Mouse (Mus musculus) testis, postnatal 10 days (tissue): Measurements from ENCODE around the gene Mdga1.

Experiments used
- DNase-seq: peaks from one replicate; pipeline ENCODE4 v3.0.0; 2021; ENCODE audit warnings: low spot score

The Mdga1 gene

DNA sequence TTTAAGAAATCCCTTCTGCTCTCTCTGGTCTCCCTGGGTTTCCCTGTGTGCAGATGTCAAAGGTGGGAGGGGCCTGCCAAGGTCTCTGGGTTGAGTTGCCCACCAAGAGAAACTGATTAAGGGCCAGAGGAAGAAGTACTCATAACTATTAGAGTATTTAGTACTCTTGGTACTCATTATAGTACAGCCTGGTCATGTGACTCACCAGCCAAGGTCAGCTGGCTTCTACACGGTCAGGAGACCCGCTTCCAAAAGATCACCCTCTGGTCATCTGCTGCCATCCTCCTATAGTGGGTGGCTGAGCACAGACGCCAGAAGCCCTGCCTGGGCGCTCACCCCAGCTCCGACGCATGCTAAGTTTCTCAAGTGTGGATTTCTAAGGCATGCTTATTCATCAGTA lies 124.9 kb downstream of the Mdga1 start:
- no peak for DNase-seq

DNA sequence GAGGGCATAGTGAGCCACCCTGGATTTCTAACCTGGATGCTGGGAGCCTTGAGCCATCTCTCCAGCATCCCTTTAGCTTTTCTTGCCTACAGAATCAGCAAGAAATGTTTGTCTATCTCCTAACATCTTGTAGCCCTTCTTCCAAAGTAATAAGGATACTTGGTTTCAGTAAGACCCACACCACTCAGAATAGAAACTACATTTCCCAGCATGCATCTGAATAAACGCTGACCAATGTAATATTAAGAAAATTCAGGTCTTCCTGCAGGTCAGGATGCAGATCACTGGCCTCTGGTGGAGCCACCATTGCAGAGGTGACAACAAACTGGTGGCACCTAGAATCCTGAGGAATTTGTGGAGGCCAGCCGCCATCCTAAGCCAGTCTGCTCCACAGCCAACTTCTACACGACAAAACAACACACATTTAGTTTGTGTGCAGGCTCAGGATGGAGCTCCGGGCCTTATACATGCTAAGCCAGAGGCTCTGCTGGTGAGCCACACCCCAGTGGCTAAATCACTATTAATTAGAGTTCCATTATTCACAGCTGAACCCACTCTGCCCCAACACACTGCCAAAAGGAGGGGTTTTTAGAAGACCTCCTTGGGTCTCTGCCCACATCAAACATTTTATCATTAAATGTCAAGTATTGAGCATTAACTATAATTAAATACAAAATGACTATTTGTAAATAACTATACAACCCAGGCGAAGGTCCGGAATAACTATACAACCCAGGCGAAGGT lies 126.3 kb downstream of the Mdga1 start:
- DNase-seq: no peak

- DNase-seq: peak; percentile 67
Observed at GRCm38 (mm10) chr17:29841781-29842690, 127.9 kb downstream of the Mdga1 start.

- DNase-seq: no peak
Observed at GRCm38 (mm10) chr17:29838029-29838428, 131.9 kb downstream of the Mdga1 start.

DNA sequence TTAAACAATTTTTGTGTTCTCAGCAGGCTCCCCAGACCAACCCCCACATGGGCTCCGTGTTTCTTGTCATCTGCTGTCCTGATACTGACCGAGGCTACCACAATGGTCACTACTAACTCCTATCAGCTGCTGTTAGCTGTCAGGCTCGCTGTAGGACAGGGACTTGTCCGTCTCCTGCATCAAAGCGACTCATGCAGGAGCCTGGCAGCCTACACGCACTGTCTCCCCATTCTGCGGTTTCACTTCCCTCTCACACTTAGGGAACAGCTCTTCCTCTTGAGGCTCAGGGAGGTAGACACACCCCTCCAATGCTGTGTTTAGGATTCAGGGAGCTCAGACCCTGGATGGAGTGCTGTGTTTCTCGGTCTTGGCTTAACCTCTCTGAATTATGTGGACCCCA lies 132.4 kb downstream of the Mdga1 start:
- DNase-seq: no peak

GRCm38 (mm10) chr17:29834768-29835167 lies 135.1 kb downstream of the Mdga1 start:
- DNase-seq: no peak

DNA sequence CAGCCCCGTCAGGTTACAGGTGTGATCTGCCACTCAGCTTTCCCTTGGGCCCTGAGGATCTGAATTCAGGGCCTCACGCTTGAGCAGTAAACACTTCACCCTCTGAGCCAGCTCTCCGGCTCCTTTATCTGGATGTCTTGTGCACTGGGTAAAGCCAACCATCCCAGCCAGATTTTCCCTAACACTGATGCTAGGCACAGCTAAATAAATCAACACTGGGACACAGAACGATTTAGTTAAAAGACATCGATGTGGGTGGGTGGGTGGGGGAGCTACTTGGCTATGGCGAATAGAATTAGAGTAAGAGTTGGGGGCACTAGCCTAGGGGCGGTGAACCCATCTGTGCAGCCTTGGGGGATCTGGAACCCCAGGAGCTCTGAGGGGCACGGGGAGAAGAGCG lies 135.6 kb downstream of the Mdga1 start:
- DNase-seq: no peak

- peak; percentile 54 for DNase-seq
Observed at GRCm38 (mm10) chr17:29831696-29832095, 138.2 kb downstream of the Mdga1 start.

- no peak for DNase-seq
Observed at GRCm38 (mm10) chr17:29829136-29829535, 140.8 kb downstream of the Mdga1 start.

DNA sequence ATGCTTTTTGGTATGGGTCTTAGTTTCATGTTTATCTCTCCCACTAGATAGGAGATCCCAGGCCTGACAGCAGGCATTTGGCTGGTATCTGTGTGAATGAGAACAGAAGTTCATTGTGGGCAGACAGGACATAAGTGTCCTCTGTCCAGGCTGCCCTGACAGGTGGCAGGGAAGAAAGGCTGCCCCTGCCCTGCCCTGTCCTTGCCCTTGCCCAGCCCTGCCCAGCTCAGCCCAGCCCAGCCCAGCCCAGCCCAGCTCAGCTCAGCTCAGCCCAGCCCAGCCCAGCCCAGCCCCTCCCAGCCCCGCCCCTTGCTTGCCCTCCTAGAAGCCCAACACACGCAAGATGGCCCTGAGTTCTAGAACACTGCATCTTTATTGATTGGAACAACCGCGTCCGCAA lies 142.3 kb downstream of the Mdga1 start:
- no peak for DNase-seq

DNA sequence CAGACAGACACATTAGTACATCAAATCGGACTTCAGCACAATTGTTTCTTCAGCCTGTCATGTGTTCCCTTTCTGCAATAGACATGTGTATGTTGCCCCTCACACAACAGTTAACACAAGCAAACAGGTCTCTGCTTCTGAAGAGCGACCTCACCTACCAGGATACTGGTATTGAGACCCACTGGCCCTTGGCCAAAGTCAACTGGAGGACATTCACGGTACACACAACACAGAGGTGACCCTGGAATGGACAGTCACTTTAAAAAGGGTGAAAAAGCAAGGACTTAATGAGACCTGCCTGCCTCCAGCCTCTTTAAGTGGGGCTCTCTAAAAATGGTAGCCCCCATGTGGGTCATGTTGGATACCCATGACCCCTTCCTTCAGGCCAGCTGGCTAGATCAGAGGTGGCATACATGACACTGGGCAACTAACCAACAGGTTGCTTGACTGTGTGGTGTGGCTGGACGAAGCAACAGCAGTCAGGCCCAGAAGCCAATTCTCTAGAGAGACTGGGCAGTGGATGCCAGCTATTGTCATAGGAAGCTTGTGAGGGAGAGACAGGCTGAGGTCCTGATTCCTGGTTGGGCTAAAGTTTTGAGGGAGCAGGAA lies 145.3 kb downstream of the Mdga1 start:
- DNase-seq: no peak

- no peak for DNase-seq
Observed at GRCm38 (mm10) chr17:29824208-29824509, 145.7 kb downstream of the Mdga1 start.

GRCm38 (mm10) chr17:29823439-29824207 lies 146.3 kb downstream of the Mdga1 start:
- DNase-seq: no peak

GRCm38 (mm10) chr17:29819608-29820007 lies 150.3 kb downstream of the Mdga1 start:
- DNase-seq: no peak

GRCm38 (mm10) chr17:29818989-29819388 lies 150.9 kb downstream of the Mdga1 start:
- no peak for DNase-seq

DNA sequence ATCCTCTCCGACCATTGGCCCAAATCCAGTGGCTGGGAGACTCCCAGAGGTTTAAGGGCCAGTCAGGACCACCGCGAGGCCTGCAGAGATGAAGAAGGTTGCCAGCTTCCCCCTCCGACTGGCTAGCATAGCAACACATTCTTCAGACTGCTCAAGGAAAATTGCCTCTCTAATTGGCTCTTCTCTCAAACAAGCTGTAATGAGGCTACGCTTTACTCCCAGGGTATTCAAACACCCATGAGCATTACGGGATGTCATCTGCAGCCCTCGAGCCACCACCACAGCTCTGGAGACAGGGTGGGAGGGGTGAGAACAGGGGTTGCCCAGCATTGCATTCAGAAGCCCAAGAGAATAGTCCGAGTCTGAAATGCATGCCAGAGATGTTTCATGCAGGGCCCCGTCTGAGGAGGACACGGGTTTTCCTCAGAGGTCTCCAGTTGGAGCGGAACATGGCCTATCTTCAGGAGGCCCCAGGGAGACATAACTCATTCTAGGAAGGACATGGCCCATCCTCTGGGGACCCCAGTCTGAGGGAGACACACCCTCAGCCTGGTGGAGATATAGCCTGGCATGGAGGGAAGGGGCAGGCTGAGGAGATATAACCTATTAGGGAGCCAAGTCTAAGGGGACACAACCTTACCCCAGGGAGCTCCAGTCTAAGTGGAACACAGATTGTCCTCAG lies 151.5 kb downstream of the Mdga1 start:
- DNase-seq: no peak

DNA sequence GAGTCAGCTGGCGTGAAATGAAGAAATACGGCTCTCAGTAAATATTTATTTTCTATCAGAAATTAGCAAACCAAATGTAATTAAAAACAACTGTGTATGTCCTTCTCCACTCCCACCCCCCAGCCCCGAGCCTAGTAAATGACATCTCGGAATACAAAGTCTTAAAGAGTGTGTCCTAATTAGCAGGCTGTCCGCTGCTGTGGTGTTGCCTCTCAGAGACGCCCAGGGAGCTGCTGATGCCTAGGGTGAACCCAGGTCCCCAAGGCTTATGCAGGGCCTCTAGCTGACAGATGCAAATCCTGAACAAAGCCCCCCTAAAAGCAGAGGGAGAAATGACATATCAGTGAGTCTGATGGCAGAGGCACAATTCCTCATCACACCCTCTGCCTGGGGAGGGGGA lies 155.1 kb downstream of the Mdga1 start:
- no peak for DNase-seq

DNA sequence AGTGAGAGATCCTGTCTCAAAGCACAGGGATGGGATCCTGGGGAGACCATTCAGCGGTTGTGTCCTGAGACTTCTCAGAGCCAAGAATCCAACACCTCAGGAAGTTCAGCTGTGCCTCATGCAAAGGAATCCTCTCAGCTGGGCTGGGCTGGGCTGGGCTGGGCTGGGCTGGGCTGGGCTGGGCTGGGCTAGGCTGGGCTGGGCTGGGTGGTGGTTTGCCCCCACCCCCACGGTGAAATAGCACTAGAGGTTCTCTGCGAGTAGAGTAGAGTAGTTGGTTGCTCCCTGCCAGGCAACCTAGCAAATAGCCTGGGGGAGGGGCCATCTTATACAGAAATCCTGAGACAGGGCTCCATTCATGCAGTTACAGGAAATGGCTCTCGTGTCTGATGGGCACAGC lies 156.6 kb downstream of the Mdga1 start:
- no peak for DNase-seq

- no peak for DNase-seq
Observed at GRCm38 (mm10) chr17:29803545-29803944, 166.3 kb downstream of the Mdga1 start.

GRCm38 (mm10) chr17:29801358-29801757 lies 168.5 kb downstream of the Mdga1 start:
- DNase-seq: peak; percentile 94

DNA sequence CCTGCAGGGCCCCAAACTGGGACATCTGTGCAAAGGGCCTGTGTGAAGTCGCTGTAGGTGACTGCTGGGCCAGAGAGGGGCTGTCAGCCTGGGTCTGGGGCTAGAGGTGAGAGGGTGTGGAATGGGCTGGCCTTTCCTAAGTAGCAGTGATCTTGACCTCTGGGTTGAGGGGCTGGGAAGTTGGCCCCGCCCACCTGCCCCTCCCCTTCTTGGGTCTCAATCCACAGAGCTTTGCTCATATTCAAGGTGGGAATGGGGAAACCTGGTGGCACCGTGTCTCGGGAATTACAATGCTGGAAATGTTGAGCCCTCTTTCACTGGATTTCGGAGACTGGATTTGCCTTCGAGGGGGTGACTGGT lies 169.8 kb downstream of the Mdga1 start:
- DNase-seq: no peak
